Mouse (Mus musculus) CH12.LX (cell line): ENCODE data around the gene Camsap2. TPM values are rescaled to one million over a fixed set of nuclear protein-coding genes. Genes with fewer than 3 reads are reported as not detected.

Source experiments
- DNase-seq: peaks from one replicate; pipeline ENCODE4 v3.0.0-alpha.2; 2013; ENCODE audit errors: extremely low read depth
- H3K27ac ChIP-seq: 2 replicates; pipeline ENCODE4 v1.5.1; 2012; ENCODE audit warnings: low read depth, mild to moderate bottlenecking, control low read depth, moderate library complexity; ENCODE audit not compliant: insufficient read depth
- H3K27me3 ChIP-seq: replicated peaks from 2 replicates; pipeline ENCODE3; 2012; ENCODE audit warnings: inconsistent platforms
- H3K36me3 ChIP-seq, 2 experiments: replicated peaks in 1 of 2; 2 replicates each; pipeline versions ENCODE3 to v1.6.1; 2012; ENCODE audit warnings: inconsistent platforms in 1 of 2, low read length in 1 of 2, mild to moderate bottlenecking in 1 of 2, mixed read lengths in 1 of 2, moderate library complexity in 1 of 2; ENCODE audit not compliant: control insufficient read depth in 1 of 2, insufficient read depth in 1 of 2
- H3K4me1 ChIP-seq, 2 experiments: 2 replicates each; pipeline ENCODE4 v1.6.1; 2012; ENCODE audit warnings: inconsistent platforms in 1 of 2, moderate library complexity in 1 of 2; ENCODE audit not compliant: insufficient read depth in 2 of 2, control insufficient read depth in 1 of 2
- H3K4me2 ChIP-seq: 2 replicates; pipeline ENCODE4 v1.6.1; 2012; ENCODE audit warnings: low read depth, mild to moderate bottlenecking, control low read depth; ENCODE audit not compliant: poor library complexity, insufficient read depth, severe bottlenecking
- H3K4me3 ChIP-seq, 3 experiments: fragments of 150-350 bp in 1 of 3; sonication (generic) in 1 of 3; replicated peaks in 1 of 3; 2 replicates each; pipeline versions ENCODE3 to v1.5.1; 2011 to 2012; ENCODE audit warnings: low read depth in 2 of 3, low read length in 2 of 3, mild to moderate bottlenecking in 2 of 3, moderate library complexity in 2 of 3, control low read depth in 1 of 3, improper control_type of control experiment in 1 of 3, inconsistent platforms in 1 of 3, mixed read lengths in 1 of 3; ENCODE audit not compliant: poor library complexity in 1 of 3
- H3K79me2 ChIP-seq: replicated peaks from 2 replicates; pipeline ENCODE4 v1.6.1; 2012; ENCODE audit warnings: mild to moderate bottlenecking, moderate library complexity; ENCODE audit not compliant: control insufficient read depth, poor library complexity, insufficient read depth, severe bottlenecking; ENCODE audit errors: extremely low read depth
- H3K9ac ChIP-seq: 2 replicates; pipeline ENCODE4 v1.6.1; 2012; ENCODE audit warnings: low read depth, mild to moderate bottlenecking, control low read depth, moderate library complexity; ENCODE audit not compliant: insufficient read depth
- H3K9me3 ChIP-seq: replicated peaks from 2 replicates; pipeline ENCODE3; 2012; ENCODE audit warnings: low read length, inconsistent platforms, mixed read lengths
- CHD2 ChIP-seq: IDR thresholded peaks from 2 replicates; pipeline ENCODE4 v1.6.1; 2011; ENCODE audit warnings: low read length, improper control_type of control experiment
- ELF1 ChIP-seq: IDR thresholded peaks from 2 replicates; pipeline ENCODE4 v1.6.1; 2014; ENCODE audit warnings: low read depth, mild to moderate bottlenecking, inconsistent platforms, low read length, improper control_type of control experiment
- JUN ChIP-seq: IDR thresholded peaks from 2 replicates; pipeline ENCODE4 v1.6.1; 2011; ENCODE audit warnings: low read depth, mild to moderate bottlenecking, low read length, improper control_type of control experiment, moderate library complexity; ENCODE audit not compliant: insufficient read depth
- KAT2A ChIP-seq: IDR thresholded peaks from 2 replicates; pipeline ENCODE4 v1.6.1; 2012; ENCODE audit warnings: low read length, improper control_type of control experiment, inconsistent platforms; ENCODE audit not compliant: insufficient replicate concordance
- NELFE ChIP-seq: IDR thresholded peaks from 2 replicates; pipeline ENCODE4 v1.6.1; 2011; ENCODE audit warnings: low read depth, low read length, improper control_type of control experiment
- RAD21 ChIP-seq: IDR thresholded peaks from 2 replicates; pipeline ENCODE4 v1.6.1; 2011; ENCODE audit warnings: low read depth, mild to moderate bottlenecking, low read length, improper control_type of control experiment, moderate library complexity
- RCOR1 ChIP-seq: conservative IDR thresholded peaks from 2 replicates; pipeline ENCODE4 v1.6.1; 2012; ENCODE audit warnings: low read depth, mild to moderate bottlenecking, inconsistent platforms, low read length, improper control_type of control experiment
- SMC3 ChIP-seq: IDR thresholded peaks from 2 replicates; pipeline ENCODE4 v1.6.1; 2011; ENCODE audit warnings: low read depth, low read length, improper control_type of control experiment
- USF2 ChIP-seq: conservative IDR thresholded peaks from 2 replicates; pipeline ENCODE4 v1.6.1; 2011; ENCODE audit warnings: low read depth, low read length, improper control_type of control experiment
- ZC3H11A ChIP-seq: IDR thresholded peaks from 2 replicates; pipeline ENCODE4 v1.6.1; 2012; ENCODE audit warnings: low read depth, mild to moderate bottlenecking, inconsistent platforms, low read length, improper control_type of control experiment
- ZMIZ1 ChIP-seq: IDR thresholded peaks from 2 replicates; pipeline ENCODE4 v1.6.1; 2012; ENCODE audit warnings: low read depth, mild to moderate bottlenecking, inconsistent platforms, low read length, improper control_type of control experiment
- ZNF384 ChIP-seq: IDR thresholded peaks from 2 replicates; pipeline ENCODE4 v1.6.1; 2012; ENCODE audit warnings: low read depth, low read length, improper control_type of control experiment, inconsistent platforms
- dilution Hi-C: fragments of 300-500 bp; cut with MboI; formaldehyde crosslinking; loops from 2 replicates; pipeline ENCODE4 v1.14.3; 2020; ENCODE audit warnings: low sequenced_read_pairs; ENCODE audit not compliant: extremely low pct_unique_long_range_greater_than_20kb, extremely low pct_ligation_motif_present
- in situ Hi-C: fragments of 300-500 bp; cut with MboI; formaldehyde crosslinking; loops from 3 replicates; pipeline ENCODE4 v1.14.3; 2019; ENCODE audit warnings: low sequenced_read_pairs, low pct_ligation_motif_present, low pct_unique_long_range_greater_than_20kb, mixed read lengths
- polyA plus RNA-seq: library from polyadenylated mRNA; unstranded; fragments of >175 nt; gene quantifications from 2 replicates; pipeline ENCODE4 v1.2.1, GENCODE M21; 2012; ENCODE audit warnings: low read depth; ENCODE audit not compliant: insufficient read length
- total RNA-seq, 2 experiments: library from RNA; depleted of rRNA; stranded (reverse); fragments of 300-350 nt in 1 of 2; fragments of >200 nt in 1 of 2; gene quantifications; 2 replicates each; pipeline ENCODE4 v1.2.3; 2012 to 2014

The Camsap2 gene
- total and polyA plus RNA-seq, 3 experiments: 5.6 to 11.3 (median 9.5) TPM

GRCm38 (mm10) chr1:136231596-136231995 lies 114.3 kb downstream of the Camsap2 start:
- TF ChIP-seq USF2 (no peak), ELF1 (no peak), JUN (no peak), CHD2 (no peak)
- in situ Hi-C loops: no loop called here
- no peak overlapping the region for H3K4me2 ChIP-seq

GRCm38 (mm10) chr1:136230201-136230600 lies 115.7 kb downstream of the Camsap2 start:
- H3K4me1 ChIP-seq: peaks cover 13 to 24% of the 10 kb centered on the region in 2 experiments
- no peak for TF ChIP-seq ZMIZ1
- H3K36me3 ChIP-seq: no peaks in the 10 kb centered on the region
- dilution Hi-C loops: no loop called here
- no peaks in the 10 kb centered on the region for H3K79me2 ChIP-seq
- H3K9me3 ChIP-seq: no peaks in the 10 kb centered on the region
- no peak overlapping the region for H3K27ac ChIP-seq
- H3K4me2 ChIP-seq: no peak overlapping the region
- no peak for DNase-seq
- in situ Hi-C loops: no loop called here
- H3K27me3 ChIP-seq: peaks cover 22% of the 10 kb centered on the region
- H3K4me3 ChIP-seq: no peak overlapping the region
- H3K9ac ChIP-seq: no peak overlapping the region

More at GRCm38 (mm10) chr1:136231596-136231995, 114.3 kb downstream of the Camsap2 start:
- H3K9ac ChIP-seq: no peak overlapping the region
- no peak for DNase-seq
- peaks cover 9 to 20% of the 10 kb centered on the region in 2 experiments for H3K4me1 ChIP-seq
- no peaks in the 10 kb centered on the region for H3K9me3 ChIP-seq
- H3K36me3 ChIP-seq: no peaks in the 10 kb centered on the region
- peaks cover 22% of the 10 kb centered on the region for H3K27me3 ChIP-seq
- dilution Hi-C loops: no loop called here
- H3K4me3 ChIP-seq: no peak overlapping the region
- H3K27ac ChIP-seq: no peak overlapping the region
- H3K79me2 ChIP-seq: no peaks in the 10 kb centered on the region

GRCm38 (mm10) chr1:136229040-136229373 lies 116.9 kb downstream of the Camsap2 start:
- in situ Hi-C loops: no loop called here
- H3K4me2 ChIP-seq: no peak overlapping the region
- dilution Hi-C loops: no loop called here
- no peak for TF ChIP-seq ZC3H11A
- no peak for TF ChIP-seq RCOR1
- TF ChIP-seq SMC3: no peak
- TF ChIP-seq KAT2A: no peak
- no peak for TF ChIP-seq ZNF384
- no peak for TF ChIP-seq RAD21
- TF ChIP-seq ZMIZ1: no peak
- no peak for TF ChIP-seq NELFE
- TF ChIP-seq, all 38 proteins: peak for 0
- Histone ChIP-seq H3K36me3 (no peaks in the 10 kb centered on the region), H3K4me1 (peaks cover 13 to 21% of the 10 kb centered on the region in 2 experiments), H3K79me2 (no peaks in the 10 kb centered on the region), H3K4me3 (no peak overlapping the region), H3K27ac (no peak overlapping the region), H3K9ac (no peak overlapping the region), H3K9me3 (no peaks in the 10 kb centered on the region), H3K27me3 (peaks cover 13% of the 10 kb centered on the region)
- no peak for DNase-seq
